Mouse (Mus musculus) CH12F3 (cell line): ENCODE data around the gene Zfp101.

Experiments
- in situ Hi-C: fragments of 300-500 bp; cut with MboI; formaldehyde crosslinking; loops from 2 replicates; pipeline ENCODE4 v1.14.3; 2020; ENCODE audit warnings: low sequenced_read_pairs

Gene Zfp101

DNA sequence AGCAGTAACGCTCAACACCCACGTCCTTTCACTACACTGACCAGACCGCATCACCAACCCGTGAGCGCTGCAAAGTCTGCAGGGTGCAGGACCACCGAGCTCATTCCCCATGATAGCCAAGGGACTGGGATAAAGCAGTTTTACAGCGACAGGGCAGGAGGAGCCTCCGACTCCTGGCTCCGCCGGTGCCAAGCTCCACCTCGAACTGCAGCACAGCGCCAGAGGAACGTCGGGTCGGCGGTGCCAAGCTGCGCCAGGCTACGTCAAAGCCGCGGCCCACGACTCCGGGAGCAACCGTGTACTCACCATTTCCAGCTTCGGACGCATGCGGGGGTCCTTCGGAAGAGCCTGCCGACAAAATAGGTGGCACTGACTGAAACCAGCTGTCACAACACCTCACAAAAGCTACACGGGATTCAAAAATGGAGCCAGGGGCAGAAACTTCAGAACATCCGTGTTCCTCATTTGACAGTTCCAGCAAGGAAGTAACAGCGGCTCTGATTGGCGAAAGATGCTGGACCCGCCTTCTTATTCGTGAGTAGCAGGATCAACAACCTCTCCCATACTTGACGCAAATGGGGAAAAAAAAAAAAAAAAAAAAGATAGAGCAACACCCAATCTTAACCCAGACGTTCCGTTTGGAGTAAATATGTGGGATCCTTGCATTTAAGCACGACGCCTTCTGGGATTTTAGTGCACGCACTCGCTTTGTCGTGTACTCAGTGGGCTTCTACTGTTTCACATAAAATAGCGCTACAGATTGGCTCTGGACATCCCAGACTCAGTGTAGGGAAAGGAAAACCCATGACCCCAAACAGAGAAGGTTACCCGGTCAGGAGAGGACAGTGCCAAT lies at the start of gene Zfp101:
TSS of gene Zfp101 (minus strand) at position 460 of the 853 bp plus-strand sequence.
- in situ Hi-C loops = no loop called here

DNA sequence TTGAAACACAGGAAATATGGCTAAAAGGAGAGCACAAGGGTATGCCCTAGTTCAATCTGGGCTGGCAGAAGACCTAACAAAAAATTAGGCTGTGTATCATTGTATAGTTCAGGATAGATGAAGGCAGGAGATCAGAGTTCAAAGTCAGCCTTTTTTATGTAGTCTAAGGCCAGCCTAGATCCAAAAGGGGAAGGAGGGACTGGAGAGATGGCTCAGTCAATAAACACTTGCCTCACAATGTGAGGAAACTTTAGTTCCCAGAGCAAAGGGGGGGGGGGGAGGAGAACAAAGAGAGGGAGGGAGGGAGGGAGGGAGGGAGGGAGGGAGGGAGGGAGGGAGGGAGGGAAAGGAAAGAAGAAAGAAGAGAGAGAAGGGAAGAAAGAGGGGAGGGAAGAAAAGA lies 46.7 kb upstream of the Zfp101 start:
- in situ Hi-C loops = loop anchor here (10.0 kb wide), 1 partner anchor 94 kb away; no protein-coding TSS in a partner anchor

DNA sequence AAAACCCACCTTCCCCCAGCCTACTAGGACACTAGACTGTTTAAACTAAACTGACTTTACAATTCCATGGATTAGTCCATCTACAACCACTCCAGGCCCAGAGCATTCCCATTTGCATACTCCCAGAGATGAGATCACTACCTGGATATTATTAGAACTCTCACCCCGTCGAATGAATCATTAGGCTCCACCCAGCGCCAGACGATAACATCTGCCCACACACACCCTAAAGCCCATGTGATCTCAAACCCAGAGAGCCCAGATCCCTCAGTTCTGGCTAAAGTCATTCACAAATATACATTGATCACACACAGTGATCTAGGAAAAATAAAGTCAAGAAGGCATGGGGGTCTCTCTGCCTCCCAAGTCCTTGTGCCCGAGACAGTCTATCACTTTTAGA lies 45.5 kb upstream of the Zfp101 start:
- in situ Hi-C loops = loop anchor here (10.0 kb wide), 1 partner anchor 95 kb away; no protein-coding TSS in a partner anchor

DNA sequence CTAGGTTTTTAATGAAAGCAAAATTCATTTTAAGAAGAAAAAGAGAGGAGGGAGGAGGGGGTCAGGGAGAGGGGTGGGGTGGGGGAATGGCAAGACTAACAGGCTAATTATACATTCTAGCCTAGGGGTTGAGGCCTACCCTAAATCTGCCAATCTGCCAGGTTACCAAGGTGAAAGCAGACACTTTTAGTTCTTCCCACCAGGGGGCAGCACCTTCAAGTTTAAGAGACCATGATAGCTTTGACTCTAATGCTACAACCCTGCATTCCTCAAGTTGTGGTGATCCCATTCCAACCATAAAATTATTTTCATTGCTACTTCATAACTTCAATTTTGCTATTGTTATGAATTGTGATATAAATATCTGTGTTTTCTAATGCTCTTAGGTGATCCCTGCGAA lies 44.7 kb upstream of the Zfp101 start:
- in situ Hi-C loops = no loop called here

DNA sequence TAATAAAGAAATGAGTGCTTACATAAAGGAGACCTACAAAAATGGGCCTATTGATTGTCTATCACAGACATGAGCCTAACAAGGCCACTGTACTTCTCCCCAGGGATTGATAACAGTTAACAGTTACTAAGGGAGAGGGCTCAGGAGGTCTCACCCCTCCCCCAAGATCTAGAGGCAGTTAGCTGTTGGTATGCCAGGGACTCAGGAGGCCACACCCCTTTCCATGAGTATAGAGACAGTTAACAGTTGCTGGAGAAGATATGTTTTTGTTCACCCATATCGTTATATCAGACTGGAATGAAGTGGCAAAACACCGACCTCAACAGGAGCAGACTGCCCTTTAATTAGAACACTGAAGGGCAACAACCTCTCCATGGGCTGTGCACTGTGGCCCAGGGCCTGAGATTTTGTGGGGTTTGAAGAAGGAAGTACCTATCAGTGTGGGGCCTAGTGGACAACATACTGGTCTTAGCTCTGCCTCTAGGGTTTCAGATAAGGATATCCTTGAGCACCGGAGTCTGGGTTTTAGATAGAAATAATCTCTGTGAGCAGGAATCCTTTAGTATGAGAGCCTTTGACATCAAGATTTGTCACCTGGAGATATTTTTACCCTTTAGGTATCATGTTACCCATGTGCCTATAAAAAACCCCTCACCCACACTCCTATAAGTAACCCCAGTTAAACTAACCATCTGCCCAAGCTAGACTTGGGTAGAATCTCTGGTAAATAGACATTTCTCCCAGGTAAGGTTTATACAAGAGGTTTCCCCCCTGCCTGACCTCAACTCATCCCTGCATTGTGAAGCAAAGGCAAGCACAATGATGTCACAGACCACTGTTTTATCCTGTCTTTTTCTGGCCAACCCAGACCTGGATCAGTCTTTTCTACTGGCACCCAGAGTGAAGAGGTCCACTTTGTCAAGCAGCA lies 37.8 kb upstream of the Zfp101 start, which contains the start of gene Actl9:
TSS of gene Actl9 (plus strand) at position 878 of the 928 bp plus-strand sequence.
- in situ Hi-C loops = no loop called here

DNA sequence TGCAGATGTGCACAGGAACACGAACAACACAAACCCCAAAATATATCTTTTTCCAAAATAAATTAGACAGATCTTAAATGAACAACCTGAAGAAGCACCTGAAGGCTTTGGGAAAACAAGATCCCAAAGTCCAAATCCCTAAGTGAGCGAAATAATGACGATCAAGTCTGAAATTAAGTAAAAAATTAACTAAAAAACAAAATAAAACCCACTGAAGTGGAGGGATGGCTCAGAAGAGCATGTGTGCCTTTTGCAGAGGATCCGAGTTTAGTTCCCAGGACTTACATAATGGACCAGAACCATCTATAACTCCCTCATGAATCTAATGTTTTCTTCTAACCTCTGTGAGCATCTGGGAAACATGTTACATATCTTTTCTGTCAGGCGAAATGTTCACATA lies 2.2 kb downstream of the Zfp101 start:
- in situ Hi-C loops = no loop called here

DNA sequence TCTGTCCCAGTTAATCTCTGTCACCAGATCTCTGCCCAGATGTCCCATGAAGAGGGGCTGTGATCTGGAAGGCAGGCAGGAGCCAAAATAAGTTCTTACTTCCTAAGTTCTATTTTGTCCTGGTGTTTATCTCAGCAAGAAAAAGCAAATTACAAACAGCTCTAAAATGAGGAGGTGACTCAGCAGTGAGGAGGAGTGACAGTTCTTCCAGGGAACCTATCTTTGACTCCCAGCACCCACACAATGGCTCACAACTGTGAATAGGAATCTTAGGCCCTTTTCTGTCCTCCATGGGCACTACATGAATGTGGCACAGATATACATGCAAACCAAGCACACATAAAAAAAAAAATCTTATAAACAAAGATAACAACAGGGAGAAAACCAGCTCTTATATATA lies 8.7 kb downstream of the Zfp101 start:
- in situ Hi-C loops = no loop called here

DNA sequence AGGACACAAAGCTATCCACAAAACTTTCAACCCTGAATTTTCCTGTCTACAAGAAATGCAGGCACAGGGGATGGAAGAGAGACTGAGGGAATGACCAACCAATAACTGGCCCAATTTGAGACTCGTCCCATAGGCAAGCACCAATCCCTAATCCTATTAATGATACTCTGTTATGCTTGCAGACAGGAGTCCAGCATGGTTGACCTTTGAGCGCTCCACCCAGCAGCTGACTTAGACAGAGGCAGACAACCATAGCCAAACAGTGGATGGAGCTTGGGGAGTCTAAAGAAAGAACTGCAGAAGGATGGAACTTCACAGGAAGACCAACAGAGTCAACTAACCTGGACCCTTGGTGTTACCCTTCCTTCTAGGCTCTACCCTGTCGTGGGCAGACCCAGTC lies 21.6 kb downstream of the Zfp101 start:
- in situ Hi-C loops = no loop called here

DNA sequence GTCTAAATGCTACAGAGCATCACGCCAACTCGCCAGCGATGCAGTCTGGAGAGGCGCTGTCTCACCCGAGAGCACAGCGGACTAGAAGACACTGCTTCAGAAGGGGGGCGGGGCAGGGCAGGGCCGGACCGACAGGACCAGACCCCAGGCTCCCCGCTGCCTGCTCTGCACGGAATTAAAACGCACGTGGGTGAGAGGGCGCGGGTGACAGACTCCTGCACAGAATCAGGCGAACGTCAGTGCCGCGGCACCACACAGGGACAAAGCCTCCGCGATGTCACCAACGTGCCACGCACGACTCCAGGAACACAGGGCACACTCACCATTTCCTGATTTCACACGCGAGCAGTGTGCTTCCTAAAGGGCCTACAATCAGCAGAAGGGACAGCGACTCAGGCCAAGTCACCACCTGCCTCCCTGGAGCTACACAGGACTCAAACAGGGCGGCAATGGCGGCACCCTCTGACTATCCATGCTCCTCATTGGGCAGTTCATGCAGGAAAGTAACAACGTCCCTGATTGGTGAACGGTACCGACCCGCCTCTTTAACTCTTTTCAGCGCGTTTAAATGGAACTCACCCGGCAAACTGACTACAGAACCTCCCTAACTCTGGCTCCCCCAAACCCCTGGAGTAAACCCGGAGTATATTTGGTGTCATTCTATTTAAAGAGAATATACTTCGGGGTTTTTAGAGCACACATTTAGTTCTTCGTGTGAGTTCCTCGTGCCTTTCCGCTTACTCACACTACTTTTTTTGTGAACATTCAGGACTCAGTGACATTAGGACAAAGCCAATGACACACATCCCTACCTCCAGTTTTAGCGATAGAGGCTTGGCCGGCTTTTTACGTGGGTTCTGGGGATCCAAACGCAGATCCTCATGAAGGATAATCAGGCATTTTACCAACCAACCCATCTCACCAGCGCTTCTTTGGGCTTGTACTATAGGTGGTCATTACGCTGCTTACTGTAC lies 35.7 kb downstream of the Zfp101 start, which contains the start of gene Zfp81:
TSS of gene Zfp81 (minus strand) at position 468 of the 974 bp plus-strand sequence.
- in situ Hi-C loops = no loop called here

DNA sequence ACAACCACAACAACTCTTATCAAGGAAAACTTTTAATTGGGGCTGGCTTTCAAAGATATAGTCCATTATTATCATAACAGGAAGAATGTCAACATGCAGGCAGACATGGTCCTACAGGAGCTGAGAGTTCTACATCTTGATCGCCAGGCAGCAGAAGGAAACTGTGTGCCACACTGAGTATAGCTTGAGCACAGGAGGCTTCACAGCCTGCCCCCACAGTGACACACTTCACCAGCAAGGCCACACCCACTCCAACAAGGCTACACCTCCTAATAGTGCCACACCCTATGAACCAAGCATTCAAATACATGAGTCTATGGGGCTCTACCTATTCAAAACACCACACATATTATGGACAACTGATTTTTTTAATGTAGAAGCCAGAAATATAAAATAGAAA lies 41.5 kb downstream of the Zfp101 start:
- in situ Hi-C loops = no loop called here
